Mouse (Mus musculus): ENCODE results near the gene Tiam2. TPM values are rescaled to one million over a fixed set of nuclear protein-coding genes. Genes with fewer than 3 reads are reported as not detected.

Tiam2 gene
- polyA plus RNA-seq, 1 experiment from 2014 or later: 1.2 TPM

DNA sequence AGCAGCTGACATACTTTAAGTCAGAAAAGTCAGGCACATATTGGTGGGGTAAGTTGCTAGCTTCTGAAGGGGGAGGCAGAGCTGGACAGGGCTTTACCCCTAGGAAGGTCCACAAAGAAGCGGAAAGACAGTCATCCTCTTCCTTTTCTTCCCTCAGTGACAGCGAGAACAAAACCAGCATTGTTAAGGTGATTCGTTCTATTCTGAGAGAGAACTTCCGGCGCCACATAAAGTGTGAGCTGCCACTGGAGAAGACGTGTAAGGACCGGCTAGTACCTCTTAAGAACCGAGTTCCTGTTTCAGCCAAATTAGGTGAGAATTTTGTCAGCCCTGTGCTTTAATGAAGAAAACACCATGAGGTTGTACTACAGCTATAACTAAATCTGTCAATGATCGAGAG lies 190.0 kb downstream of the Tiam2 start:
- Histone ChIP-seq H3K9me3 (ENCODE audit: control insufficient read depth, low read length) (no peaks in the 10 kb centered on the region), H3K36me3 (ENCODE audit: control insufficient read depth, insufficient read depth, low read length) (peaks cover 4% of the 10 kb centered on the region; the same call in 1 of the 2 replicates), H3K4me2 (replicated peaks; ENCODE audit: low read depth) (no peak overlapping the region), H3K27me3 (ENCODE audit: control insufficient read depth, insufficient read depth, low read length) (no peaks in the 10 kb centered on the region), H3K9ac (ENCODE audit: low read length) (no peak overlapping the region), H3K4me3 (ENCODE audit: low read depth, low read length) (no peak overlapping the region), H3K27ac (replicated peaks) (no peak overlapping the region), H3K4me1 (replicated peaks; ENCODE audit: control insufficient read depth, insufficient read depth) (no peaks in the 10 kb centered on the region)
- WGBS: 78% methylated on average over 9 of the region's 9 CpGs
- DNase-seq (ENCODE audit: low spot score) (no peak), ATAC-seq (ENCODE audit: low FRiP score, low TSS enrichment) (no peak)
- TF ChIP-seq EP300 (optimal IDR thresholded peaks at IDR 0.05) (no peak), CTCF (IDR thresholded peaks at IDR 0.05; ENCODE audit: low read depth) (no peak)

DNA sequence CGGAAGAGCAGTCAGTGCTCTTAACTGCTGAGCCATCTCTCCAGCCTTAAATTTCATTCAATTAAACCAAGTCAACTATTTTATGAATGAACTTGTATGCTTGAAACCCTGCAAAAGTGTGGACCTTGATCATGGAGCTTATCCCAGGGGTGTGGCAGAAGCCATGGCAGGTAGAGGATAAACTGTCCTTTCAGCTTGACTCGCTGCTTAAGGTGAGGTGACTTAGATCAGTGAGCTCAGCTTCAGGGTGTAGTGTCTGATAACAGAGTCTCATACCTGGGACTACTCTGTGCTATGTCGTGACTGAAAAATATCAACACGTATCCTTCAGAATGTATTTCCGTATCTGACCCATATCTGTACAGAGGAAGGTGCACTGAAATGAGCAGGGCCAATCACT lies 194.0 kb downstream of the Tiam2 start:
- Histone ChIP-seq H3K9ac (ENCODE audit: low read length) (no peak overlapping the region), H3K4me3 (ENCODE audit: low read depth, low read length) (no peak overlapping the region), H3K4me2 (replicated peaks; ENCODE audit: low read depth) (no peak overlapping the region), H3K4me1 (replicated peaks; ENCODE audit: control insufficient read depth, insufficient read depth) (no peaks in the 10 kb centered on the region), H3K9me3 (ENCODE audit: control insufficient read depth, low read length) (no peaks in the 10 kb centered on the region), H3K36me3 (ENCODE audit: control insufficient read depth, insufficient read depth, low read length) (peaks cover 4% of the 10 kb centered on the region; the same call in 1 of the 2 replicates), H3K27me3 (ENCODE audit: control insufficient read depth, insufficient read depth, low read length) (no peaks in the 10 kb centered on the region), H3K27ac (replicated peaks) (no peak overlapping the region)
- ATAC-seq (ENCODE audit: low FRiP score, low TSS enrichment): no peak
- 85% methylated on average over 5 of the region's 5 CpGs for WGBS
- no peak for TF ChIP-seq CTCF (IDR thresholded peaks at IDR 0.05; ENCODE audit: low read depth)
- DNase-seq (ENCODE audit: low spot score): no peak

DNA sequence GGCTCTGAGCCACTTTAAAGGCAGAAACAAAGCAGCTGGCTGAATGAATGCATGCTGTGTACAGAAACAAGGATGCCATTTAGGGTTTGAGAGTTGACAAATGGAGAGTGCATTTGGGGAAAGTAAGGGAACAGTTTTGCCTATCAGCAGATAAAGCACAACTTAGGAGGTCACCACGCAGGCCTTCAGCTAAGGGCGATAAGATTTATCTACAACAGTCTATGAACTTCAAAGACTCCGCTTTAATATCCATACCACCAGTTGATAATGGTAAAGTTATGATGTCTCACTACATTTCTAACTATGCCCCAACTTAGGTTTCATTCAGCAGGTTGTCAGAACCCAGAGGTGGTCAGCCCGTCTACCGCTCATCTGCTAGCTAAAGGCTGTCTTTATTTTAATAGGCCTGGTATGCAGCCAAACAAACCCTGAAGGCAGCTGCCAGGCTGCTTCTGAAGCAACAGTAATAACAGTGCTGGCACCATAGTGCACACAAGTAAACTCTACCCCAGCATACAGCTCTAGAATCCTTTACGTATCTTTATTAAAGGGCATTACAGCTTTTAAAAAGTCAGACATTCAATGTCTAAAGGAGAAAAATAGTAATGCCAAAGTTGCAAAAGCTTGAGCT lies 201.6 kb downstream of the Tiam2 start:
- no peaks in the 10 kb centered on the region for H3K4me1 ChIP-seq (replicated peaks; ENCODE audit: control insufficient read depth, insufficient read depth)
- ATAC-seq (ENCODE audit: low FRiP score, low TSS enrichment): no peak
- no peak overlapping the region for H3K4me3 ChIP-seq (ENCODE audit: low read depth, low read length)
- no peak for DNase-seq (ENCODE audit: low spot score)
- no peaks in the 10 kb centered on the region for H3K27me3 ChIP-seq (ENCODE audit: control insufficient read depth, insufficient read depth, low read length)
- H3K9me3 ChIP-seq (ENCODE audit: control insufficient read depth, low read length): no peaks in the 10 kb centered on the region
- WGBS: 65% methylated on average over 6 of the region's 6 CpGs
- TF ChIP-seq EP300 (optimal IDR thresholded peaks at IDR 0.05) (no peak), CTCF (IDR thresholded peaks at IDR 0.05; ENCODE audit: low read depth) (no peak)
- H3K4me2 ChIP-seq (replicated peaks; ENCODE audit: low read depth): no peak overlapping the region
- no peak overlapping the region for H3K9ac ChIP-seq (ENCODE audit: low read length)
- H3K36me3 ChIP-seq (ENCODE audit: control insufficient read depth, insufficient read depth, low read length): no peaks in the 10 kb centered on the region; the same call in 1 of the 2 replicates
- H3K27ac ChIP-seq (replicated peaks): no peak overlapping the region

DNA sequence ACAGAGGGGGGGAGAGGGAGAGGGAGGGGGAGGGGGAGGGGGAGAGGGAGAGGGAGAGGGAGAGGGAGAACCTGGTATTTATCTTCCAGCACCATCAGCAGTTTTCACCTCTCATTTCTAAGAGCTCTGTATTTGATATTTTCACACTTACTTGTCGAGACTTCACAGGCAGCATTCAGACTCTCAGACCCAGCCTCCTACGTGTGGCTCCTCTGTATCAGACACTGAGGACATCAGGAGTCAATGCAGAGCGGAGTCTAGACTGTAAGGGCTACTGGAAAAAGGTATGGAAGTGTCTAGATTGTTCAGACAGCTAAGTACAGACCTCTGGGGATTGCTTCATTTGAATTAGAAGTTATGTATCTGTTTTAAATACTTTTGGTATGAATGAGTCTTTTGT lies 203.2 kb downstream of the Tiam2 start:
- Histone ChIP-seq H3K4me2 (replicated peaks; ENCODE audit: low read depth) (no peak overlapping the region), H3K27me3 (ENCODE audit: control insufficient read depth, insufficient read depth, low read length) (no peaks in the 10 kb centered on the region), H3K9me3 (ENCODE audit: control insufficient read depth, low read length) (no peaks in the 10 kb centered on the region), H3K27ac (replicated peaks) (no peak overlapping the region), H3K4me3 (ENCODE audit: low read depth, low read length) (no peak overlapping the region), H3K9ac (ENCODE audit: low read length) (no peak overlapping the region), H3K4me1 (replicated peaks; ENCODE audit: control insufficient read depth, insufficient read depth) (no peaks in the 10 kb centered on the region), H3K36me3 (ENCODE audit: control insufficient read depth, insufficient read depth, low read length) (no peaks in the 10 kb centered on the region; the same call in 1 of the 2 replicates)
- WGBS: 57% methylated on average over 3 of the region's 3 CpGs
- ATAC-seq (ENCODE audit: low FRiP score, low TSS enrichment): no peak
- DNase-seq (ENCODE audit: low spot score): no peak
- TF ChIP-seq CTCF (IDR thresholded peaks at IDR 0.05; ENCODE audit: low read depth): no peak
- TF ChIP-seq EP300 (optimal IDR thresholded peaks at IDR 0.05): no peak

DNA sequence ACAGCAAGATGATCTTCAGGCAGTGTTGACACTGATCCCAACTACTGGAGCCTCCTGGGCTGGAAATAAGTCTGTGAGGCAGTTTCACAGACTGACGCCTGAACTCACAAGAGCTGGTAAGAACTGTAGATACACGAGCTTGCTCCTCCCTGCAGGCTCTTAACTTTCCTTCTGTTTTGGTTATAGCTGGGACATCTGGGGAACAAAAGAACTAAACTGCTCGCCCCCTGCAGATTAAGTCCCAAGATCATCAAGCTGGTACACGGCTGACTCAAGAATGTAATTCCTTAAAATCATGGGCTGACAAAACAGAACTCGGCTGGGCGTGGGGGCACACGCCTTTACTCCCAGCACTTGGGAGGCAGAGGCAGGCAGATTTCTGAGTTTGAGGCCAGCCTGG lies 204.2 kb downstream of the Tiam2 start:
- Histone ChIP-seq H3K9me3 (ENCODE audit: control insufficient read depth, low read length) (no peaks in the 10 kb centered on the region), H3K36me3 (ENCODE audit: control insufficient read depth, insufficient read depth, low read length) (peaks cover 2% of the 10 kb centered on the region; the same call in 1 of the 2 replicates), H3K27ac (replicated peaks) (no peak overlapping the region), H3K27me3 (ENCODE audit: control insufficient read depth, insufficient read depth, low read length) (no peaks in the 10 kb centered on the region), H3K4me3 (ENCODE audit: low read depth, low read length) (no peak overlapping the region), H3K9ac (ENCODE audit: low read length) (no peak overlapping the region), H3K4me2 (replicated peaks; ENCODE audit: low read depth) (no peak overlapping the region), H3K4me1 (replicated peaks; ENCODE audit: control insufficient read depth, insufficient read depth) (no peaks in the 10 kb centered on the region)
- TF ChIP-seq CTCF (IDR thresholded peaks at IDR 0.05; ENCODE audit: low read depth): no peak
- TF ChIP-seq EP300 (optimal IDR thresholded peaks at IDR 0.05): no peak
- ATAC-seq (ENCODE audit: low FRiP score, low TSS enrichment) (no peak), DNase-seq (ENCODE audit: low spot score) (no peak)
- WGBS: 69% methylated on average over 7 of the region's 7 CpGs

DNA sequence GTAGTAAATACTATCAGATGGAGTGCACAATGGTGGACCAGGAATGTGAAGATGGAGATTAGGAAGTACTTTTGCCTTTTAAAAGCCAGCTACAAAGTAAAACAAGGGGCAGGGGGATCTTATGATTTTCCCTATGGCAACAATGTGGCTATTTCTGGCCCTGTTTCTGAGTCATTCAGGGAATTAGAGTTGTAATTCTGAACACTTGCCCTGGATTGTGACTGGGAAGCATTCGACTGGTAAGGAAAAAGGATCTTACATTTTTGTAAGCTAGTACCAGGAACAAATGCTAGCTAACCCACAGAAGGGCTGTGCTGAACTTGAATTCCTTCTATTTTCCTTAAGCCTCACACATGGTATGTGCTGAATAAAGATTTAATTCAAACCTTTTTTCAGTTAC lies 205.3 kb downstream of the Tiam2 start:
- peaks cover 3% of the 10 kb centered on the region; the same call in 1 of the 2 replicates for H3K36me3 ChIP-seq (ENCODE audit: control insufficient read depth, insufficient read depth, low read length)
- H3K4me1 ChIP-seq (replicated peaks; ENCODE audit: control insufficient read depth, insufficient read depth): no peaks in the 10 kb centered on the region
- no peak for ATAC-seq (ENCODE audit: low FRiP score, low TSS enrichment)
- H3K9ac ChIP-seq (ENCODE audit: low read length): no peak overlapping the region
- 77% methylated on average over 1 of the region's 1 CpGs for WGBS
- H3K4me2 ChIP-seq (replicated peaks; ENCODE audit: low read depth): no peak overlapping the region
- H3K9me3 ChIP-seq (ENCODE audit: control insufficient read depth, low read length): no peaks in the 10 kb centered on the region
- DNase-seq (ENCODE audit: low spot score): no peak
- no peak overlapping the region for H3K4me3 ChIP-seq (ENCODE audit: low read depth, low read length)
- H3K27ac ChIP-seq (replicated peaks): no peak overlapping the region
- H3K27me3 ChIP-seq (ENCODE audit: control insufficient read depth, insufficient read depth, low read length): no peaks in the 10 kb centered on the region
- TF ChIP-seq CTCF (IDR thresholded peaks at IDR 0.05; ENCODE audit: low read depth) (no peak), EP300 (optimal IDR thresholded peaks at IDR 0.05) (no peak)

All from stomach, postnatal 0 days (tissue).